Mouse (Mus musculus) CH12.LX (cell line): ENCODE measurements around the gene Lrrc75a.

Experiments used
- CTCF ChIP-seq, 2 experiments: IDR thresholded peaks in 1 of 2; conservative IDR thresholded peaks in 1 of 2; 2 replicates each; pipeline ENCODE4 v1.5.1; 2011 to 2012; ENCODE audit warnings: low read depth in 2 of 2, low read length in 2 of 2, improper control_type of control experiment in 1 of 2, inconsistent platforms in 1 of 2, mild to moderate bottlenecking in 1 of 2, moderate library complexity in 1 of 2
- E2F4 ChIP-seq: IDR thresholded peaks from 2 replicates; pipeline ENCODE4 v1.6.1; 2011; ENCODE audit warnings: low read depth, low read length, improper control_type of control experiment; ENCODE audit not compliant: insufficient replicate concordance
- EP300 ChIP-seq: IDR thresholded peaks from 2 replicates; pipeline ENCODE4 v1.6.1; 2011; ENCODE audit warnings: low read length, improper control_type of control experiment

DNA sequence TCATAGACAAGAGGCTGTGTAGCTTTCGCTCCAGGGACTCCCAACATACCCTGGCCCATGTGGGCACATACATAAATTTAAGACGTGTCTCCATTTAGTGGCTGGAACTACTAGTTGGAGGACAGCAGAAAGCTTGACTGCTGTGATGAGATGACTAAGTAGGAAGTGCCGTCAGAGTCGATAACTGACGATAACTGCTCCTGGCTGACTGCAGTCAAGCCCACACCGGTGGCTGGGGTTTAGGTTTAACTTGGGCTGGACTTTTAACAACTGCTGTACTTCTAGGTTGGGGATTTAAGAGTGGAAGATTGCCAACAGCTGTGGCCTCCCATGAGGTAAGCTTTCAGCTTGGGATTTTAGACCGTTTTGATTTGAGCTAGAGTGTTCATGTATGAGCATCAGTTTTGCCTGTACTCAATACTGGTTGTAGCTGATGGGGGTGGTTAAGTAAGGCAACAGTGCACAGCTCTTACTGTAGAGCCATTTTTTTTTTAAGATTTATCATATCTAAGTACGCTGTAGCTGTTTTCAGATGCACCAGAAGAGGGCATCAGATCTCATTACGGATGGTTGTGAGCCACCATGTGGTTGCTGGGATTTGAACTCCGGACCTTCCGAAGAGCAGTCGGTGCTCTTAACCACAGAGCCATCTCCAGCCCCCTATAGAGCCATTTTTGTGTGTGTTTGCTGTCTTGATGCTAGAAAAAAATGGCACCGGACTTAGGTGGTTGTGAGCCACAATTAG is 44.8 kb downstream of the Lrrc75a start:
- 0 out of 2 replicates have a peak, but pooled peaks have one; percentile 11 for TF ChIP-seq E2F4
- no peak for TF ChIP-seq EP300
- TF ChIP-seq CTCF (conservative IDR thresholded peaks at IDR 0.05 in 1 of 2, IDR thresholded peaks at IDR 0.05 in 1 of 2; ENCODE audit: low read depth in 2 of 2, low read length in 2 of 2): peak; percentile 33 to 50; a peak in 3 of 4 replicates
